Mouse (Mus musculus) G1E (cell line): ENCODE measurements around the gene H2-DMb1.

ENCODE experiments used
- CTCF ChIP-seq: IDR thresholded peaks from 2 replicates; pipeline ENCODE4 v1.5.1; 2012; ENCODE audit warnings: low read depth, low read length, inconsistent platforms, mixed read lengths
- GATA1 ChIP-seq: IDR thresholded peaks from 2 replicates; pipeline ENCODE4 v1.6.1; 2012; ENCODE audit warnings: borderline replicate concordance, low read length, inconsistent platforms, mixed read lengths
- GATA2 ChIP-seq: IDR thresholded peaks from 2 replicates; pipeline ENCODE4 v1.6.1; 2012; ENCODE audit warnings: low read depth, low read length, inconsistent platforms, borderline replicate concordance
- POLR2AphosphoS5 ChIP-seq: IDR thresholded peaks from 2 replicates; pipeline ENCODE4 v1.6.1; 2012; ENCODE audit warnings: low read depth, low read length, inconsistent platforms; ENCODE audit not compliant: insufficient replicate concordance
- TAL1 ChIP-seq: conservative IDR thresholded peaks from 2 replicates; pipeline ENCODE4 v1.6.1; 2012; ENCODE audit warnings: low read depth, low read length, inconsistent platforms, mixed read lengths

DNA sequence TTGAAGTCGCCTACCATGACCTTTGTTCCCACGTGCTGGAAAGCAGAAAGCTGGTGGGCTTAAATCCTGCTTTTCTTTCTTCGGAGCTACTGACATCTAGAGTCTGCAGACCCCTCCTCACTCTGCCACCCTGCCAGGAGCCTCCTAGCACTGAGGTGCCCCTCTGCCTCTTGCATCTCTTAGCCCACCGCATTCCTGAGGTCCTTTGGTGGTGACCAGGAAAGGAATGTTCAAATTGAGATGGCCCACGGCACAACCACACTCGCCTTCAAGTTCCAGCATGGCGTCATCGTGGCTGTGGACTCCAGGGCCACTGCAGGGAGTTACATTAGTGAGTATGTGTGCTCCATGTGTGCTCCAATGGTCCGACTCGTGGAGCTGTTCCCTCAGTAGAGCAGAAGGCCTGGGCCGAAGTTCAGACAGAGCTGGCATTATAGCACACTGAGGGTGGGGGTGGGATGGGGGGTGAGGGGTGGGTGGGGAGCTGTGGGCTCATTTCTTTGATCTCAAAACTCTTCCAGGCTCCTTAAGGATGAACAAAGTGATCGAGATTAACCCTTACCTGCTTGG lies 46.3 kb downstream of the H2-DMb1 start:
- no peak for TF ChIP-seq CTCF
- no peak for TF ChIP-seq GATA1
- no peak for TF ChIP-seq GATA2
- TF ChIP-seq TAL1: no peak
- no peak for TF ChIP-seq POLR2AphosphoS5
